ENCODE assay signal across 8 mouse cellular contexts in the genomic region with DNA sequence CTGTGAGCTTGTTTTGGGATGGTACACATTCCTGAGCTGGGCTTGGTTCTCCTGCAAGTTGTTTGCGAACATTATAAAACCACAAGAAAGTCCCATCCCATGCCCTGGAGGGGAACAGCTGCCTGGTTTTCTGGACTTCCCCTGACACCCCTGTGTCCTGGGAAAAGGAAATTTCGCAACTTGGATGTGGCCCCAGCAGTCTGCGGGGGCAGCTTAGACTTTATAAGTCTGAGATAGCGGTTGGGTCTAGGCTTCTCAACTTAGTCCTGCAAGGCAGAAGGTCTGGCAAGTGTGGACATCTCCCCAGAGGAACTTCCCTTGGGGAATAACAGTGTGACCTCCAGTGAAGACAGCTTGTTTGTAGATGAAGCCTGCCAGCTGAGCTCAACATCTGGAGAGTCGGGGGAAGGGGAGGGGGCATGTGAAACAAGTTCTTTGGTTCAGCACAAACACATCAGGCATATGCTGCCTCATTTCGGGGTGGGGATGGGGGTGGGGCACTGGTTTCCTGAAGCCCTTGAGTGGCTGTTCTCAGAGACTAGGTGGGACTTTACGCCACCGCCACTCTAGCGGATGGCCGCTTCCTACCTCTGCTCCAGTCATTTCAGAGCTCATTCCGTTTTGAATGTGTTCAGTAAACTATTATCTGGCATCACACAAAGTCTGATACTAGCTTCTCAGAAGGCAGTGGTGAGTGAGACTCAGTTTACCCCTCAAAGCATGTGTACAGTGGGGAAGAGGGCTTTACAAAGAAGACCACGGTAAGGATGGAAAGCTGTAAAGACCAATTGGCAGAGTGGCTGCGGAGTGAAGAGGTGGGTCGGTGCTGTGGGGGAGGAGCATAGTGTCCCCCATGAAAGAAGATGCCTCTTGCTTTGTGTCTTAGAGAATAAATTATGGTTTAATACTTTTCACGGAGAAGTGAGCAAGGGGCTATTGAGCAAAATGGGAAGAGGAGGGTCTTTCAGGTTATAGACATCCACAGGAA. TPM values are rescaled to one million over a fixed set of nuclear protein-coding genes. Genes with fewer than 3 reads are reported as not detected.
A peak's percentile ranks its signal among the peaks of the same experiment; 100 is the strongest.
DNase-seq lines count a peak whose midpoint lies in the region; ATAC-seq and TF ChIP-seq lines count a peak whose summit lies in the region.

No protein-coding gene starts in this region.

- peak; percentile 25; the same call in 1 of the 2 replicates for TF ChIP-seq POLR2A in lung, adult 2 months (IDR thresholded peaks at IDR 0.05; ENCODE audit: borderline replicate concordance, extremely low read depth, low read depth, low read length)

- no peaks in the 10 kb centered on the region for H3K36me3 ChIP-seq in stomach, embryonic 16.5 days (ENCODE audit: control insufficient read depth, insufficient read depth, low read length)

- H3K4me3 ChIP-seq in lung, adult 2 months (replicated peaks; ENCODE audit: extremely low read depth, low read depth, low read length): peak overlapping the region; percentile 4
- H3K4me3 ChIP-seq in stomach, embryonic 16.5 days (replicated peaks; ENCODE audit: low read length): 0 out of 2 replicates have a peak overlapping the region, but pooled peaks have one; percentile 4

- WGBS in lung, adult 2 months: 14% methylated on average over 15 of the region's 15 CpGs
- WGBS in stomach, embryonic 16.5 days: 27% methylated on average over 15 of the region's 15 CpGs

- no peak for TF ChIP-seq CTCF in lung, adult 2 months (IDR thresholded peaks at IDR 0.05; ENCODE audit: insufficient read depth, low read length)

- H3K4me1 ChIP-seq in lung, adult 2 months (ENCODE audit: control insufficient read depth, insufficient read depth, low read length): peaks cover 6% of the 10 kb centered on the region
- H3K4me1 ChIP-seq in stomach, embryonic 16.5 days (ENCODE audit: control insufficient read depth, insufficient read depth, low read length): peaks cover 12% of the 10 kb centered on the region; the same call in 1 of the 2 replicates

- peak overlapping the region; percentile 36 for H3K4me2 ChIP-seq in stomach, embryonic 16.5 days (ENCODE audit: low read depth, low read length)

- ATAC-seq in stomach, embryonic 16.5 days (ENCODE audit: insufficient read depth, low FRiP score): peak; percentile 68

- H3K9me3 ChIP-seq in stomach, embryonic 16.5 days (replicated peaks; ENCODE audit: control insufficient read depth, low read length): peaks cover 5% of the 10 kb centered on the region; the same call in 1 of the 2 replicates

- peak; percentile 75 for DNase-seq in CD4-positive, CD25-positive, alpha-beta regulatory T cell, adult 2 months (ENCODE audit: low read depth, low spot score)
- peak; percentile 65 for DNase-seq in adrenal gland, postnatal 10 days
- peak; percentile 73 for DNase-seq in gonadal fat pad, adult 2 months (ENCODE audit: low read depth)
- peak; percentile 57 for DNase-seq in kidney, adult 18-20 months
- peak; percentile 39 for DNase-seq in lung, adult 2 months
- DNase-seq in layer of hippocampus, adult 11-12 months (ENCODE audit: low spot score): no peak
- no peak for DNase-seq in spleen, adult 12 weeks (ENCODE audit: low spot score)

- H3K27me3 ChIP-seq in stomach, embryonic 16.5 days (ENCODE audit: control insufficient read depth, insufficient read depth, low read length): no peaks in the 10 kb centered on the region

- H3K27ac ChIP-seq in stomach, embryonic 16.5 days (ENCODE audit: low read length): 0 out of 2 replicates have a peak overlapping the region, but pooled peaks have one; percentile 6

- H3K9ac ChIP-seq in stomach, embryonic 16.5 days (ENCODE audit: low read length): peak overlapping the region; percentile 9; the same call in 1 of the 2 replicates

RNA-seq across cellular contexts. Expression of a gene that starts 59.7 kb away (rescaled TPM):
- 100 to 1,000 TPM; 303 to 435 TPM for total RNA-seq in adrenal gland, postnatal 10 days (2021)
- 459 and 579 TPM in 2 replicates for polyA plus RNA-seq in gonadal fat pad, adult 2 months (2012; rRNA removed)
- polyA plus RNA-seq in lung, adult 2 months (2012; rRNA removed): 364 and 550 TPM in 2 replicates
- 526 and 551 TPM in 2 replicates for polyA plus RNA-seq in stomach, embryonic 16.5 days (2015; fragmentation: Nextera tagmentation; extraction: Ambion mirVana)

Comparison
In these comparisons a context has a peak if more than half of its experiments do, and no peak if none do; other contexts are left out.
1. DNase-seq: peak in CD4-positive, CD25-positive, alpha-beta regulatory T cell, adult 2 months (single experiment), adrenal gland, postnatal 10 days (single experiment), gonadal fat pad, adult 2 months (single experiment), kidney, adult 18-20 months (single experiment) and lung, adult 2 months (single experiment); none in layer of hippocampus, adult 11-12 months (single experiment) and spleen, adult 12 weeks (single experiment).